Mouse (Mus musculus) MEL (cell line): ENCODE measurements around the gene Gm10401.

Source experiments
- CTCF ChIP-seq, 3 experiments: IDR thresholded peaks in 2 of 3; conservative IDR thresholded peaks in 1 of 3; 2 replicates each; pipeline ENCODE4 v1.5.1; 2011 to 2012; ENCODE audit warnings: low read length in 3 of 3, low read depth in 2 of 3, mild to moderate bottlenecking in 2 of 3, improper control_type of control experiment in 1 of 3, inconsistent platforms in 1 of 3, mixed read lengths in 1 of 3, moderate library complexity in 1 of 3; ENCODE audit not compliant: control insufficient read depth in 1 of 3, insufficient read depth in 1 of 3, poor library complexity in 1 of 3, severe bottlenecking in 1 of 3
- KAT2A ChIP-seq: conservative IDR thresholded peaks from 2 replicates; pipeline ENCODE4 v1.6.1; 2012; ENCODE audit warnings: low read depth, low read length, improper control_type of control experiment, inconsistent platforms
- MAFK ChIP-seq: IDR thresholded peaks from 2 replicates; pipeline ENCODE4 v1.6.1; 2011; ENCODE audit warnings: low read depth, mild to moderate bottlenecking, low read length, improper control_type of control experiment, borderline replicate concordance
- MYC ChIP-seq: IDR thresholded peaks from 2 replicates; pipeline ENCODE4 v1.6.1; 2011; ENCODE audit warnings: low read depth, mild to moderate bottlenecking, low read length, improper control_type of control experiment, moderate library complexity
- RAD21 ChIP-seq: IDR thresholded peaks from 2 replicates; pipeline ENCODE4 v1.6.1; 2011; ENCODE audit warnings: mild to moderate bottlenecking, low read depth, low read length, improper control_type of control experiment
- TAL1 ChIP-seq: IDR thresholded peaks from 2 replicates; pipeline ENCODE4 v1.6.1; 2012; ENCODE audit warnings: mild to moderate bottlenecking, inconsistent platforms, low read length, moderate library complexity, mixed read lengths
- USF1 ChIP-seq: IDR thresholded peaks from 2 replicates; pipeline ENCODE4 v1.6.1; 2014; ENCODE audit warnings: low read depth, mild to moderate bottlenecking, inconsistent platforms, low read length, improper control_type of control experiment, moderate library complexity
- ZC3H11A ChIP-seq: IDR thresholded peaks from 2 replicates; pipeline ENCODE4 v1.6.1; 2012; ENCODE audit warnings: low read depth, mild to moderate bottlenecking, inconsistent platforms, low read length, improper control_type of control experiment
- ZMIZ1 ChIP-seq: IDR thresholded peaks from 2 replicates; pipeline ENCODE4 v1.6.1; 2012; ENCODE audit warnings: low read depth, mild to moderate bottlenecking, inconsistent platforms, low read length, improper control_type of control experiment, moderate library complexity

GRCm38 (mm10) chr5:115099530-115099929 is 1.4 kb upstream of the Gm10401 start:
- no peak for TF ChIP-seq USF1
- TF ChIP-seq CTCF (IDR thresholded peaks at IDR 0.05 in 2 of 3, conservative IDR thresholded peaks at IDR 0.05 in 1 of 3; ENCODE audit: control insufficient read depth in 1 of 3, insufficient read depth in 1 of 3, low read depth in 2 of 3, low read length in 3 of 3, poor library complexity in 1 of 3, severe bottlenecking in 1 of 3) = no peak
- TF ChIP-seq TAL1 = no peak
- TF ChIP-seq ZMIZ1 = no peak
- TF ChIP-seq MYC = no peak
- TF ChIP-seq KAT2A = no peak
- no peak for TF ChIP-seq RAD21
- no peak for TF ChIP-seq MAFK
- TF ChIP-seq ZC3H11A = no peak
